In the genomic region with DNA sequence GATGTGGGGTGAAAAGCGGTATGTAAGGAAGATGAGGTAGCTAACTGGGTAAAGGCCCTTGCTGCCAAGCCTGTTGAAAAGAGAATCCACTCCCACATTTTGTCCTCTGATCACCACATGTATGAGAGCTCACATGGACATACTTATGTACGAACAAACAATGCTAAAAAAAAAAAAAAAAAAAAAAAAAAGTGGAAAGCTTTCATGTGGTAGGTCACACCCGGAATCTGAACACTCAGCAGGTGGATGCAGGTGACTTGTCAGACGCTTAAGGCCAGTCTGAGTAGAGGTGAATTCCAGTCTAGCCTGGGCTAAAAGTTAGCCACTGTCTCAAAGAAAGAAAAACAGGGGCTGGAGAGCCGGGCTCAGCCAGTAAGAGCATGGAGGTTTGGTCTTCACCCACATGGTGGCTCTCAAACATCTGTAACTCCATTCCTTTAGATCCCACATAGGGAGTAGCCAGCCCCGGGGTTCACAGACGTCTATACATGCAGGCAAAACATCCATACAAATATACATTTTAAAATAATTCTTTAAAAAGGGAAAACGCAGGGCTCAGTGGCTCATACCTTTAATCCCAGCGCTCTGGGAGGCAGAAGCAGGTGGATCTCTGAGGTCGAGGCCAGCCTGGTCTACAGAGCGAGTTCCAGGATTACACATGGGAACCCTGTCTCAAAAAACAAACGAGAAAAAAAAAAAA, we compare ENCODE assay signal across 8 mouse cellular contexts. TPM values are rescaled to one million over a fixed set of nuclear protein-coding genes. Genes with fewer than 3 reads are reported as not detected.
DNase-seq lines count a peak whose midpoint lies in the region; ATAC-seq and TF ChIP-seq lines count a peak whose summit lies in the region.

No protein-coding gene starts in this region.

- H3K36me3 ChIP-seq in erythroblast, embryonic 14.5 days (ENCODE audit: control insufficient read depth) = peaks cover 8% of the 10 kb centered on the region
- H3K36me3 ChIP-seq in testis, adult 2 months (ENCODE audit: control insufficient read depth, insufficient read depth, low read length) = no peaks in the 10 kb centered on the region; the same call in 1 of the 2 replicates
- peaks cover 4% of the 10 kb centered on the region for H3K36me3 ChIP-seq in limb, embryonic 15.5 days

- H3K4me2 ChIP-seq in limb, embryonic 15.5 days = peak overlapping the region; percentile 88

- H3K9me3 ChIP-seq in erythroblast, embryonic 14.5 days (ENCODE audit: control insufficient read depth, low read length) = no peaks in the 10 kb centered on the region
- no peaks in the 10 kb centered on the region for H3K9me3 ChIP-seq in limb, embryonic 15.5 days

- no peak for DNase-seq in testis, postnatal 14 days (ENCODE audit: low spot score)
- no peak for DNase-seq in spleen, postnatal 4 days (ENCODE audit: low spot score in 2 of 2)
- DNase-seq in gastrocnemius, postnatal 10 days = no peak
- no peak for DNase-seq in frontal cortex, postnatal 10 days (ENCODE audit: low spot score in 2 of 2)

- no peak for TF ChIP-seq POLR2A in testis, adult 2 months (IDR thresholded peaks at IDR 0.05; ENCODE audit: control insufficient read depth, low read depth, low read length)

- H3K27ac ChIP-seq in testis, adult 2 months (ENCODE audit: control insufficient read depth, insufficient read depth, low read depth, low read length) = peak overlapping the region; percentile 52
- no peak overlapping the region for H3K27ac ChIP-seq in limb, embryonic 15.5 days

- no peak for TF ChIP-seq CTCF in testis, adult 2 months (IDR thresholded peaks at IDR 0.05; ENCODE audit: control insufficient read depth, insufficient read depth, insufficient replicate concordance, low read depth, low read length)

- peaks cover 12% of the 10 kb centered on the region for H3K27me3 ChIP-seq in erythroblast, embryonic 14.5 days (ENCODE audit: control insufficient read depth)
- no peaks in the 10 kb centered on the region for H3K27me3 ChIP-seq in testis, adult 2 months (ENCODE audit: control insufficient read depth, insufficient read depth, low read length)
- H3K27me3 ChIP-seq in limb, embryonic 15.5 days = no peaks in the 10 kb centered on the region; the same call in 1 of the 2 replicates

- peak overlapping the region; percentile 82 for H3K4me3 ChIP-seq in erythroblast, embryonic 14.5 days (replicated peaks)
- peak overlapping the region; percentile 73 for H3K4me3 ChIP-seq in testis, adult 2 months (ENCODE audit: control insufficient read depth, low read depth, low read length)
- peak overlapping the region; percentile 61 for H3K4me3 ChIP-seq in limb, embryonic 15.5 days

- no peak for ATAC-seq in erythroblast, adult 5-6 weeks (replicated peaks; ENCODE audit: low FRiP score, poor library complexity, severe bottlenecking)
- no peak for ATAC-seq in limb, embryonic 15.5 days (ENCODE audit: insufficient number of reproducible peaks, low FRiP score, low TSS enrichment, low read depth)

- 36% methylated on average over 12 of the region's 12 CpGs for WGBS in limb, embryonic 15.5 days

- peaks cover 24% of the 10 kb centered on the region for H3K4me1 ChIP-seq in erythroblast, embryonic 14.5 days (ENCODE audit: control insufficient read depth)
- peaks cover 12% of the 10 kb centered on the region for H3K4me1 ChIP-seq in testis, adult 2 months (ENCODE audit: control insufficient read depth, insufficient read depth, low read length)
- H3K4me1 ChIP-seq in limb, embryonic 15.5 days = peaks cover 13% of the 10 kb centered on the region

- H3K9ac ChIP-seq in limb, embryonic 15.5 days = no peak overlapping the region

RNA-seq across cellular contexts. Expression of a gene that starts 5.8 kb away (rescaled TPM):
- polyA plus RNA-seq in erythroblast, embryonic 14.5 days (2012) = 1.0 and 2.1 TPM in 2 replicates
- total RNA-seq in erythroblast, adult 5-6 weeks (2015; ENCODE audit: low replicate concordance) = 1.9 and 11.3 TPM in 2 replicates
- total RNA-seq in erythroblast, adult 5-6 weeks (2017; ENCODE audit: low replicate concordance) = 2.0 and 2.6 TPM in 2 replicates
- 16.5 and 17.1 TPM in 2 replicates for polyA plus RNA-seq in testis, adult 2 months (2012; rRNA removed)
- polyA plus RNA-seq in limb, embryonic 15.5 days (2015; fragmentation: Nextera tagmentation; extraction: Ambion mirVana) = 27.7 and 29.0 TPM in 2 replicates
- 10 to 100 TPM; 10.2 to 10.3 TPM for total RNA-seq in gastrocnemius, postnatal 10 days (2021)

RNA-seq across cellular contexts. Expression of a gene that starts 5.9 kb away (rescaled TPM):
- polyA plus RNA-seq in erythroblast, embryonic 14.5 days (2012) = 1.1 and 2.1 TPM in 2 replicates
- total RNA-seq in erythroblast, adult 5-6 weeks (2015; ENCODE audit: low replicate concordance) = 9.2 and 16.5 TPM in 2 replicates
- total RNA-seq in erythroblast, adult 5-6 weeks (2017; ENCODE audit: low replicate concordance) = 18.7 and 21.6 TPM in 2 replicates
- polyA plus RNA-seq in testis, adult 2 months (2012; rRNA removed) = 56.0 and 56.5 TPM in 2 replicates
- polyA plus RNA-seq in limb, embryonic 15.5 days (2015; fragmentation: Nextera tagmentation; extraction: Ambion mirVana) = 35.8 and 38.3 TPM in 2 replicates
- 10 to 100 TPM; 14.5 to 16.5 TPM for total RNA-seq in gastrocnemius, postnatal 10 days (2021)

RNA-seq across cellular contexts. Expression of a gene that starts 20.4 kb away (rescaled TPM):
- 0.28 and 0.51 TPM in 2 replicates for polyA plus RNA-seq in erythroblast, embryonic 14.5 days (2012)
- total RNA-seq in erythroblast, adult 5-6 weeks (2015; ENCODE audit: low replicate concordance) = 22.1 and 25.5 TPM in 2 replicates
- 8.9 and 13.4 TPM in 2 replicates for total RNA-seq in erythroblast, adult 5-6 weeks (2017; ENCODE audit: low replicate concordance)
- 6.2 and 7.7 TPM in 2 replicates for polyA plus RNA-seq in testis, adult 2 months (2012; rRNA removed)
- 45.6 and 49.6 TPM in 2 replicates for polyA plus RNA-seq in limb, embryonic 15.5 days (2015; fragmentation: Nextera tagmentation; extraction: Ambion mirVana)
- total RNA-seq in gastrocnemius, postnatal 10 days (2021) = 10 to 100 TPM; 16.5 to 23.5 TPM

RNA-seq across cellular contexts. Expression of a gene that starts 49.9 kb away (rescaled TPM):
- polyA plus RNA-seq in erythroblast, embryonic 14.5 days (2012) = 2.3 and 3.4 TPM in 2 replicates
- 7.9 and 14.4 TPM in 2 replicates for total RNA-seq in erythroblast, adult 5-6 weeks (2015; ENCODE audit: low replicate concordance)
- total RNA-seq in erythroblast, adult 5-6 weeks (2017; ENCODE audit: low replicate concordance) = 2.1 and 3.5 TPM in 2 replicates
- polyA plus RNA-seq in testis, adult 2 months (2012; rRNA removed) = 58.7 and 59.6 TPM in 2 replicates
- 119 and 123 TPM in 2 replicates for polyA plus RNA-seq in limb, embryonic 15.5 days (2015; fragmentation: Nextera tagmentation; extraction: Ambion mirVana)
- total RNA-seq in gastrocnemius, postnatal 10 days (2021) = 10 to 100 TPM; 26.8 to 30.9 TPM

Comparison
In these comparisons a context has a peak if more than half of its experiments do, and no peak if none do; other contexts are left out.
1. RNA of a gene that starts 5.9 kb away (polyA plus RNA-seq): 56.0 to 56.5 TPM in testis, adult 2 months and 35.8 to 38.3 TPM in limb, embryonic 15.5 days; 1.1 to 2.1 TPM in erythroblast, embryonic 14.5 days; every median in the first group is over 10 times any median in the second.
2. Peak in every context shown above with its lines, with median percentiles within 50 percentile points of each other: H3K4me3 ChIP-seq.